Mouse (Mus musculus) R1 (cell line): Measurements from ENCODE around the gene Bnip3.

Experiments
- DNase-seq: peaks from one replicate; pipeline ENCODE4 v3.0.0-alpha.2; 2018; ENCODE audit warnings: low read depth, low spot score

Bnip3 gene

DNA sequence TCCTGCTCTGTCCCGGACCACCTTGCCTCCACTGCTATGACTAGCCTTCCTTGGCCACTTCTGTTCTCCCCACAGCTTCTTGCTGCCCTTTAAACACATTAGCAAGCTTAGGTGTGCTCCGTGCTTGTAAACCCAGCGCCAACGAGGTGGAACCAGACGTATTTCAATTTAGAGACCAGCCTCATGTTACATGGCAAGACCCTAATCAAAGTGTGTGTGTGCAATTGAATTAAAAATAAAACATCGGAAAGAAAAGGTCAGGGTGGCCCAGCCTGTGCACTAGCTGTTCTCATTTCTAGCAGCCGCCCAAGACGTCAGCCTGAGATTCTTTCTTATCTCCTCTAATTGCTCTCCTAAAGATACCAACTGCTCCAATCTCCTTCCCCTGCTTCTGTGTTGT, 64.2 kb downstream of the Bnip3 start:
- no peak for DNase-seq

GRCm38 (mm10) chr7:138843421-138843820, 65.9 kb downstream of the Bnip3 start:
- no peak for DNase-seq

DNA sequence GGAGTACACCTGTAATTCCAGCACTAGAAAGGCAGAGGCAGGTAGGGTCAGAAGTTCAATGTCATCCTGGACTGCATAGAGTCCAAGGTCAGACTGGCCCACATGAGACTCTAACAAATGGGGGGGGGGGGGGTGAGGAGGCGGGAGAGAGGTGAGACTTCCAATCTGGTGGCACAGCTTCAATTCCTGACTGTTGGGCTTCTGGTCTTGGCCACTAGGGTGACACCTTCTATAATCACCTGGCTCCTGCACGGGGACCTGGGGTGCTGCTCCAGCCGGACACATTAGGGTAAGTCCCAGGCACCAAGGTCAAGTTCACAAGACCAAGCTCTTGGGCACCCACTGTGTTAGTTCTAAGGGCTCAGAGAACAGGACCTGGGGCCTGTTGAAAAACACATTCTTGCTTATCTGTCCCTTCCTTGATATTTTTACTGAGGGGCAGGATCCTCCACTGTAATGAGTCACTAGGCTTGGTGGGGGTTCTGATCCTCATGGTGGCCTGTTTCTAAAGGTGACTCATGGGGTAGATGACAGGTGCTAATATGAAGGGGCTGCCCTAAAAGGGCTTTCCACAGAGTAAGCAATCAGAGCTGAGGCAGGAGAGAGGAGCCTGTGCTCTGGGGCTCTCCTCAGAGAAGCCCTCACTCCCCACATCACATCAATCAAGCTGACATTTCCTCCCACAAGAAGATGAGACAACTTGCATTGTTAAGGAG, 67.7 kb downstream of the Bnip3 start:
- DNase-seq, result peak; percentile 52
